Mouse (Mus musculus): ENCODE results near the gene Olfr1382. TPM values are rescaled to one million over a fixed set of nuclear protein-coding genes. Genes with fewer than 3 reads are reported as not detected.
"Not testable (repeated sequence)": the region's sequence is repeated elsewhere in the genome, so short reads cannot be mapped to it uniquely, and the experiment has no call there.

Olfr1382 gene
- not detected for total RNA-seq (2021)

DNA sequence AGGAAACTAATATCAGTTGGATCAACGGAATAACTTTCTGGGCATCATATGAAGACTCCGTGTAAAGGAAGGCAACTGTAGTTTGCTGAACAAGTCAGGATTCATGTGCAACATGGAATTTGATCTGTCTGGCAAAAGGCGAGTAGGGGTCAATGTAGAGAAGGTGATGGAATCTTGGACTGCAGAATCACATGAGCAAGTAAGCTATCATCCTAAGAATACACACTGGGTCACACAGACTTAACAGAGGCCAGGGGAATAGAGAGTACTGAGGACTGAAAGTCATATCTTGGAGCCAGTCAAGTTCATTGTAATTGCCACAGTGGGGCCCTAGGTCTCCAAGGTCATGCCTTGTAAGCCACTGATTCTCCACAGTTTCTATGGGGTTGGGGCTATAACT, at the start of gene Olfr1382:
Gene Olfr1382, plus strand, starts transcription at position 301 of the 400 bp plus-strand sequence.
- DNase-seq = no peak
- intact Hi-C loops (cut with DNase I) = no loop called here

DNA sequence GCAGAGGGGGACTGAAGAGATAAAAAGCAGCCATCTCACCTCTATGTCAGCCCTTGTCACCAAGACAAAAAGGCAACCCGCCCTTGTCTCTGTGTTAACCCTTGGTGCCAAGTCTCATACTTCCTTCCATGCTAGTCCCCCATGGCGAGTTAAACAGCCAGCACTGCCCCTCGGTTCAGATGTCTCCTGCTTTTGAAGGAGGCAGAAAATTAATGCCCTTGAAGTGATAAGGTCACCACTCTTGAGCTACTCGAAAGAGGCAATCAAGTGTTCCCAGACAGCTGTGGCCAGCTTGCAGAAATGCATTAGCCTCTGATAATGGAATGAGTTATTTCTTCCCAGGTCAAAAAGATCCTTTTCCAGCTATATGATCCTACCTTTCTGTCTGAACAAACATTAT, 42.1 kb upstream of the Olfr1382 start:
- intact Hi-C loops (cut with DNase I) = no loop called here
- DNase-seq = no peak

DNA sequence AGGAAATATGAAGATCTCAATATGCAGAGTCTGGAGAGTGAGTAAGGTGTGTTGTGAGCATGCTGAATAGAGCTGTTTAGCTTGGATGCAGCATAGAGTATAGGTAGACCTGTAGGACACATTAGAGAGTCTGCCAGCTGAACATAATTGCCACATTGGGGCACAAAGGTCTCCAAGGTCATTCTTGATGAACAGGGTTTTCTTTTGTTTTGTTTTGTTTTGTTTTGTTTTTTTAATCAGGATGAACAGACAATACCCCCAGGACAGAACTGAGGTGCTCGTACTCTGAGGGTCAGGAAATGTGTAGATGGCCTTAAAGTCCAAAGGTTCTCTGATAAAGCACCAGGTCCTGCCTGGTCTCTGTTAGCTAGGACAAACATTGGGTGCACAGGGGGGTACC, 39.3 kb upstream of the Olfr1382 start, which contains the start of gene Olfr1385:
Gene Olfr1385, plus strand, starts transcription at position 301 of the 400 bp plus-strand sequence.
- intact Hi-C loops (cut with DNase I) = not testable (repeated sequence)

GRCm38 (mm10) chr11:49518086-49518485, 10.0 kb upstream of the Olfr1382 start:
- intact Hi-C loops (cut with DNase I) = no loop called here
- no peak for DNase-seq

More for the DNA sequence above, 39.3 kb upstream of the Olfr1382 start, which contains the start of gene Olfr1385:
- DNase-seq = not testable (repeated sequence)

GRCm38 (mm10) chr11:49519348-49519747, 8.7 kb upstream of the Olfr1382 start, which contains the start of gene Olfr1383:
Gene Olfr1383 (plus strand): TSS chr11:49519648.
- DNase-seq = no peak
- intact Hi-C loops (cut with DNase I) = no loop called here

GRCm38 (mm10) chr11:49532761-49533160, 4.7 kb downstream of the Olfr1382 start:
- intact Hi-C loops (cut with DNase I) = no loop called here
- DNase-seq = no peak

- DNase-seq; intact Hi-C loops (cut with DNase I): not testable (repeated sequence)
Measured at GRCm38 (mm10) chr11:49536631-49537030, 8.6 kb downstream of the Olfr1382 start.

DNA sequence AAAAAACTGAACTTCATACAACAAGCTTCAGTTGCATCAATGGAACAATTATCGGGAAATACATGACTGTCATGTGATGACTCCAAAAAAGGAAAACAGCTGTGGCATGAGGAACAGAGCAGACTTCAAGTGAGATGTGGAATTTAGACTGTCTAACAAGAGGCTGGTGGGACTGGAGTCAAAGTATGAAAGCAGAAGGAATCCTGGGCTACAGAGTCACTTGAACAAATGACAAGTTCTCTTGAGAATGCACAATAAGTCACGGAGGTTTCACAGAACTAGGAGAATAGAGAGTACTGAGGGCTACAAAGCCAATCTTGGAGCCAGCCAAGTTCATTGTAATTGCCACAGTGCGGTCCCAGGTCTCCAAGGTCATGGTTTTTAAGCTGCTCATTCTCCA, 15.1 kb downstream of the Olfr1382 start, which contains the start of gene Olfr1381:
Gene Olfr1381, plus strand, starts transcription at position 301 of the 400 bp plus-strand sequence.
- intact Hi-C loops (cut with DNase I); DNase-seq: not testable (repeated sequence)

- intact Hi-C loops (cut with DNase I) = loop anchor here (10.0 kb wide), 2 partner anchors 369 to 659 kb away; partner anchors contain the start of gene Btnl9
- DNase-seq = not testable (repeated sequence)
Measured at GRCm38 (mm10) chr11:49554033-49554432, 26.0 kb downstream of the Olfr1382 start.

DNA sequence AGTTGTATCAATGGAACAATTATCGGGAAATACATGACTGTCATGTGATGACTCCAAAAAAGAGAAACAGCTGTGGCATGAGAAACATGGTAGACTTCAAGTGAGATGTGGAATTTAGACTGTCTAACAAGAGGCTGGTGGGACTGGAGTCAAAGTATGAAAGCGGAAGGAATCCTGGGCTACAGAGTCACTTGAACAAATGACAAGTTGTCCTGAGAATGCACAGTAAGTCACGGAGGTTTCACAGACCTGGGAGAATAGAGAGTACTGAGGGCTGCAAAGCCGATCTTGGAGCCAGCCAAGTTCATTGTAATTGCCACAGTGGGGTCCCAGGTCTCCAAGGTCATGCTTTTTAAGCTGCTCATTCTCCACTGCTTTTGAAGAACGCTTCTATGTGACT, 28.5 kb downstream of the Olfr1382 start, which contains the start of gene Olfr1380:
Gene Olfr1380, plus strand, starts transcription at position 301 of the 400 bp plus-strand sequence.
- not testable (repeated sequence) for DNase-seq
- intact Hi-C loops (cut with DNase I) = loop anchor here (10.0 kb wide), 2 partner anchors 372 to 662 kb away; partner anchors contain the start of gene Btnl9

DNA sequence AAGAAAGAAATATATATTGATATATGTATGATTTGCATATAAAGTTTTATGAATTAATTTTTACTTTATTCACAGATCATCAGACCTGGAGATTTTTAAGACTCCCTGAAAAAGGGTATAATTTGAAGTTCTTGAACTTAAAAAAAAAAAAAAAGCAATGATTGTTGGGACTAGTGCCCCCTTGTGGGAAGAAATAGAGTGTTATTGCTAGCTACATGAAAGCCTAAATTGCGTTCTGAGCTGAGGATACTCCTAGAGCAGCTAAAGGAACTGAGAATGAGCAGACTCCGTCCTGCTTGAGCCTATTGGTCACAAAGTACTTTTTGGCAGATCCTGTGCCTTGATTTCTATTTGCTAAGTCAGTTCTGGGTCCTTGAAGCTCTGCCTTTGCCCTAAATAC, 47.0 kb downstream of the Olfr1382 start:
- intact Hi-C loops (cut with DNase I); DNase-seq: not testable (repeated sequence)

DNA sequence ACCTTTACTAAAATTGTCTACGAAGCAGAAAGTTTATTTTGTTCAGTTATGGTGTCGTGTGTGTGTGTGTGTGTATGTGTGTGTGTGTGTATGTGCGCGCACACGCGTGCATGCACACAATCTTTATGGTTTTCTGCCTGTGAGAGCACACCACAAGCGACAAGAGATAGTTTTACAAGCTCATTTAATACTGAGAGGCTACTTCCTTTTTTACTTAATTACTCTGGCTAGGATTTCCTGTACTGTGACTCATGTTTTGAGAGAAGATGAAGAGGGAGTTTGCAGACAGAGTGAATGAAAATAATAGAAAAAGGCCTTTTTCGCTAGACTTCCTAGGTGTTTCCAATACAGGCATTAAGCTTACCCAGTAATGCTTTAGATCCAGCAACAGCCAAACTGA, 52.4 kb downstream of the Olfr1382 start:
- DNase-seq; intact Hi-C loops (cut with DNase I): not testable (repeated sequence)

Other genes with a start within 250 kb of the Olfr1382 start
- under 1 TPM in 1 of 2 experiments, not detected in 1; 0.19 TPM for gene Olfr1393, start 249.9 kb upstream of the Olfr1382 start, total RNA-seq (2021)
- not detected for gene Olfr1392, start 243.0 kb upstream of the Olfr1382 start, total RNA-seq (2021)
- not detected for gene Olfr10, start 223.5 kb upstream of the Olfr1382 start, total RNA-seq (2021)
- gene Olfr1391, start 205.5 kb upstream of the Olfr1382 start, total RNA-seq (2021) = not detected
- not detected for gene Olfr1390, start 193.1 kb upstream of the Olfr1382 start, total RNA-seq (2021)
- not detected for gene Olfr1389, start 105.2 kb upstream of the Olfr1382 start, total RNA-seq (2021)
- under 1 TPM in 1 of 2 experiments, not detected in 1; 0.22 TPM for gene Olfr1388, start 91.6 kb upstream of the Olfr1382 start, total RNA-seq (2021)
- gene Olfr1387, start 72.9 kb upstream of the Olfr1382 start, total RNA-seq (2021) = under 1 TPM; 0.08 to 0.27 TPM
- gene Olfr1386, start 63.2 kb upstream of the Olfr1382 start, total RNA-seq (2021) = not detected
- gene Olfr1385, start 39.2 kb upstream of the Olfr1382 start, total RNA-seq (2021) = not detected
- gene Olfr1384, start 21.5 kb upstream of the Olfr1382 start, total RNA-seq (2021) = under 1 TPM in 1 of 2 experiments, not detected in 1; 0.31 TPM
- under 1 TPM in 1 of 2 experiments, not detected in 1; 0.69 TPM for gene Olfr1383, start 8.6 kb upstream of the Olfr1382 start, total RNA-seq (2021)
- gene Olfr1381, start 15.2 kb downstream of the Olfr1382 start, total RNA-seq (2021) = not detected
- gene Olfr1380, start 28.6 kb downstream of the Olfr1382 start, total RNA-seq (2021) = not detected
- gene Flt4, start 81.0 kb downstream of the Olfr1382 start, total RNA-seq (2021) = 10 to 100 TPM; 10.3 to 11.6 TPM
- 1 to 10 TPM in 1 of 2 experiments, not detected in 1; 1.2 TPM for gene Scgb3a1, start 135.4 kb downstream of the Olfr1382 start, total RNA-seq (2021)
- 10 to 100 TPM; 20.4 to 21.3 TPM for gene Cnot6, start 184.5 kb downstream of the Olfr1382 start, total RNA-seq (2021)

Data from heart, postnatal 36 days (tissue).